Mouse (Mus musculus): ENCODE measurements at regions not wholly inside any gene's neighbourhood (a gene's known extent, or its start where the extent isn't known, plus 50 kb on each side); places are given as distances from the start of the nearest gene placed in this dataset.

GRCm38 (mm10) chr5:54411275-54411904 lies 413.1 kb downstream of the Stim2 start:
- no peak for ATAC-seq (replicated peaks; ENCODE audit: low FRiP score)
- Histone ChIP-seq H3K4me1 (no peaks in the 10 kb centered on the region), H3K9me3 (replicated peaks) (no peaks in the 10 kb centered on the region), H3K27ac (no peak overlapping the region), H3K36me3 (no peaks in the 10 kb centered on the region), H3K9ac (no peak overlapping the region), H3K27me3 (no peaks in the 10 kb centered on the region), H3K4me2 (no peak overlapping the region), H3K4me3 (replicated peaks) (no peak overlapping the region)
- WGBS: 67% methylated on average over 5 of the region's 5 CpGs

GRCm38 (mm10) chr5:54419811-54420470 lies 421.6 kb downstream of the Stim2 start:
- Histone ChIP-seq H3K9ac (no peak overlapping the region), H3K27ac (no peak overlapping the region), H3K4me2 (no peak overlapping the region), H3K4me3 (replicated peaks) (no peak overlapping the region), H3K9me3 (replicated peaks) (no peaks in the 10 kb centered on the region), H3K4me1 (peaks cover 6% of the 10 kb centered on the region; the same call in 1 of the 2 replicates), H3K36me3 (no peaks in the 10 kb centered on the region), H3K27me3 (no peaks in the 10 kb centered on the region)
- 22% methylated on average over 5 of the region's 5 CpGs for WGBS
- ATAC-seq (replicated peaks; ENCODE audit: low FRiP score): peak; percentile 54; the same call in 1 of the 2 replicates

DNA sequence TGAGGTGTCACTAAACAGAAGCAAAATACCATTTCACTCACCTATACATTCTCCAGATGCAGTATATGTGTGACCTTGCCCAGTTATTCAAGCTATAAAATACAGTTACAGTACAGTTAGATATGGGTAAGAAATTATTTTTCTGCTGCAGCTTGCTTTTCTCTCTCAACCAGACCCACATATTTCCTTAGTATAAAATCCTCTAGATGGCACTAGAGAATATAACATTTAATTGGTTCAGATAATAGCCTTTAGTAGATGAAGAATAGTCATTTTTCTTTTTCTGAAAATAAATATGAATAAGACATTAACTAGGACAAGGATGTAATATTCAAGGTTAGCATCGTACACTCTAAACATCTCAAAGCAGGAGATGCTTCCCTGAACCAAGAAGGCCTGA lies 441.0 kb downstream of the Stim2 start:
- H3K27me3 ChIP-seq: no peaks in the 10 kb centered on the region
- no peak overlapping the region for H3K4me3 ChIP-seq (replicated peaks)
- H3K4me2 ChIP-seq: no peak overlapping the region
- H3K36me3 ChIP-seq: no peaks in the 10 kb centered on the region
- H3K4me1 ChIP-seq: no peaks in the 10 kb centered on the region
- no peak for ATAC-seq (replicated peaks; ENCODE audit: low FRiP score)
- WGBS: 86% methylated on average over 1 of the region's 1 CpGs
- no peaks in the 10 kb centered on the region for H3K9me3 ChIP-seq (replicated peaks)
- no peak overlapping the region for H3K9ac ChIP-seq
- no peak overlapping the region for H3K27ac ChIP-seq

DNA sequence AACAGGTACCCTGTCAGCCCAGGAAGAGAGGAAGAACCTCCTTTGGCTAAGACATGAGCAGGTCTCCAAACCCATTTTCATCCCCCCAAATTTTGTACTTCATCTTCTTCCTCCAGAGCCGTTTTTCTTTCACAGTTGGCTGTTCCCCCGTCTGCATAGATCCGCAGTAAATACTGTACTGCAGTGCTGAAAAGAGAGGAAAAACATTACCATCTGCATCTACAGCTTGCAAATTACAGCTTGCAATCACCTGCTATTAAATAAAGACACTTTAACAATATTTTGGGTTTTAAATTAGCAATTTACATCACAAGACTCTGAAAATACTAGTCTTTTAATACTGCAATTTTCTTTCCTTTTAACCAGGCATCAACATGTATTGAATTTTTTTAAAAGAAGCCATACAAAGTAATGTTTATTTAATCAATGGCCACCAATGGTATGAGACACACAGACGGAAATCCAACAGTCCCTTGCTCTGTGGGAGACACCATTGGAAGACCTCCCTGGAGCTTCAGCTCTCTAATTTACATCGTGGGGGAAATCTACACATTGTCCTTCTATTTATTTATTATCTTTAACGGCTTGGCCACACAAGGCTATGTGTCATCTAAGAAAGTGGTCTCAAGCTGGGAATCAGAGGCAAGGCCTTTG lies 442.6 kb downstream of the Stim2 start:
- Histone ChIP-seq H3K9me3 (replicated peaks) (no peaks in the 10 kb centered on the region), H3K4me3 (replicated peaks) (no peak overlapping the region), H3K4me2 (no peak overlapping the region), H3K27ac (no peak overlapping the region), H3K9ac (no peak overlapping the region), H3K36me3 (no peaks in the 10 kb centered on the region), H3K27me3 (no peaks in the 10 kb centered on the region), H3K4me1 (no peaks in the 10 kb centered on the region)
- WGBS: 54% methylated on average over 6 of the region's 6 CpGs
- ATAC-seq (replicated peaks; ENCODE audit: low FRiP score): no peak

DNA sequence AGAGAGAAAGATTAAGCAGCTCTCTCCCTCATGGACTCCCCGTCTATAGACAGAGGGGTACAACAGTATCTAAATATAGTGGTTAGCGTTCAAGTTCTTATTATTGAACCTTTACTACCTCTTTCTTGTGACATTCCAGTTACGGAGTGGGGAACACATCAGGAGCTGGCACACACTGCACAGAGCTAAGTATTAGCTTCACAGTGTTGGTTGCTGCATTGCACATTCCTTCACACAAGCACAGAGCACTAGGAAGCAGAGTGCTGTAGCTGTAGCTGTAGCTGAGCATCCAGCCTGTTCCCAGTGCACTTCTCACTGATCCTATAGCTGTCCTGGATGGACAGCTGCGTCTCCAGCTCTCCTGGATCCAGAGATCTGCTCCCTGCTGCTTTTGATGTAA lies 443.3 kb downstream of the Stim2 start:
- Histone ChIP-seq H3K4me1 (no peaks in the 10 kb centered on the region), H3K27me3 (no peaks in the 10 kb centered on the region)
- 84% methylated on average over 4 of the region's 4 CpGs for WGBS

DNA sequence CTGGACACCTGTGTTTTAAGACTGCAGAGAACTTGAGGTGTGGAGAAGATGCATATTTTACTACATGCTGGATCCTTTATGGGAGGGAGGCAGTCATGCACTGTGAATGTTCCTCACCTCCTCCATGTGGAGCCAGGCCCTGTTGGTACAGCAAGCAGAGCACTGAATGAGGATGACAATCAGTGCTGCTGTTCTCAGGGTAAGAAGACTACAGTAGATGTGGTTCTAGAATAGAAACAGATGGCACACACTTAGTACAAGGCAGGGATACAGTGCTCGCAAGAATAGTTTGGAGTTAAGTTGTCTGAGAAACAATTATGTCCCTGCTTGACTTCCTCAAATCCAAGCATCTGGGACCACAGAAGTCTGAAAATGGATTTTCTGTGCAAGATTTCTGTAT lies 485.6 kb downstream of the Stim2 start:
- WGBS: 97% methylated on average over 1 of the region's 1 CpGs
- no peaks in the 10 kb centered on the region for H3K9me3 ChIP-seq (replicated peaks)
- no peaks in the 10 kb centered on the region for H3K27me3 ChIP-seq
- H3K4me2 ChIP-seq: no peak overlapping the region
- no peak overlapping the region for H3K9ac ChIP-seq
- no peak for ATAC-seq (replicated peaks; ENCODE audit: low FRiP score)
- no peaks in the 10 kb centered on the region for H3K36me3 ChIP-seq
- no peak overlapping the region for H3K4me3 ChIP-seq (replicated peaks)
- no peaks in the 10 kb centered on the region for H3K4me1 ChIP-seq
- no peak overlapping the region for H3K27ac ChIP-seq

More for the DNA sequence above, 443.3 kb downstream of the Stim2 start:
- H3K4me2 ChIP-seq: no peak overlapping the region
- ATAC-seq (replicated peaks; ENCODE audit: low FRiP score): no peak
- H3K36me3 ChIP-seq: no peaks in the 10 kb centered on the region
- no peak overlapping the region for H3K27ac ChIP-seq
- H3K4me3 ChIP-seq (replicated peaks): no peak overlapping the region
- no peak overlapping the region for H3K9ac ChIP-seq
- H3K9me3 ChIP-seq (replicated peaks): no peaks in the 10 kb centered on the region
